Mouse (Mus musculus) left cerebral cortex, postnatal 25 days (tissue): ENCODE results near the gene Kdsr. TPM values are rescaled to one million over a fixed set of nuclear protein-coding genes. Genes with fewer than 3 reads are reported as not detected.

ENCODE experiments used
- total RNA-seq, 2 experiments: library from RNA; stranded (reverse); gene quantifications; 2 replicates each; pipeline ENCODE4 v1.2.3; 2021

Kdsr gene
- total RNA-seq, 2 experiments from 2014 or later, result 24.4 to 25.9 TPM

Other genes starting within 250 kb of the Kdsr start
- 10 to 100 TPM; 15.5 to 16.1 TPM for gene Bcl2, start 45.5 kb downstream of the Kdsr start, total RNA-seq
- 10 to 100 TPM; 51.5 to 56.4 TPM for gene Vps4b, start 37.0 kb upstream of the Kdsr start, total RNA-seq
- under 1 TPM in 1 of 2 experiments, not detected in 1; 0.23 TPM for gene Serpinb5, start 101.4 kb upstream of the Kdsr start, total RNA-seq
- gene Serpinb12, start 174.7 kb upstream of the Kdsr start, total RNA-seq, result not detected
- not detected for gene Serpinb13, start 221.3 kb upstream of the Kdsr start, total RNA-seq